Mouse (Mus musculus): ENCODE results near the gene Dapk2. TPM values are rescaled to one million over a fixed set of nuclear protein-coding genes. Genes with fewer than 3 reads are reported as not detected.

Dapk2 gene
- total RNA-seq, 2 experiments from 2014 or later: 9.2 to 10.3 TPM

GRCm38 (mm10) chr9:66135967-66136366 lies 22.1 kb upstream of the Dapk2 start:
- peak; percentile 61; the same call in 1 of the 2 replicates for ATAC-seq (replicated peaks; ENCODE audit: low FRiP score, low TSS enrichment, poor library complexity, severe bottlenecking)

GRCm38 (mm10) chr9:66138193-66138592 lies 19.8 kb upstream of the Dapk2 start:
- ATAC-seq (replicated peaks; ENCODE audit: low FRiP score, low TSS enrichment, poor library complexity, severe bottlenecking): no peak

DNA sequence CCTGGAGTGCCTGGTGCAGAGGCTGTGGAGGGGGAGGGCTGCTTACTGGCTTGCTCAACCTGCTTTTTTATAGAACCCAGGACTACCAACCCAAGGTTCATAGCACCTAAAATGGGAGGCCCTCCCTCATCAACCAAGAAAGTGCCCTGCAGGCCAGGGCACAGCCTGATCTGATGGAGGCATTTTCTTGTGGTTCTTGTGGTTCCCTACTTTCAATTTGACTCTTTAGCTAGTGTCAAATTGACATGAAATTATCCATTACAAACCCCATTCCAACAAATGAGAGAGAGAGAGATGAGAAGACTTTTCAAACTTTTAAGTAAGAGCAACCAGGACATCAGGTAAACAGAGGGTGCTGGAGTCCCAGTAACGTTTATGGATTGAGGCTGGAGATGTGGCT lies 15.8 kb upstream of the Dapk2 start:
- ATAC-seq (replicated peaks; ENCODE audit: low FRiP score, low TSS enrichment, poor library complexity, severe bottlenecking): no peak

DNA sequence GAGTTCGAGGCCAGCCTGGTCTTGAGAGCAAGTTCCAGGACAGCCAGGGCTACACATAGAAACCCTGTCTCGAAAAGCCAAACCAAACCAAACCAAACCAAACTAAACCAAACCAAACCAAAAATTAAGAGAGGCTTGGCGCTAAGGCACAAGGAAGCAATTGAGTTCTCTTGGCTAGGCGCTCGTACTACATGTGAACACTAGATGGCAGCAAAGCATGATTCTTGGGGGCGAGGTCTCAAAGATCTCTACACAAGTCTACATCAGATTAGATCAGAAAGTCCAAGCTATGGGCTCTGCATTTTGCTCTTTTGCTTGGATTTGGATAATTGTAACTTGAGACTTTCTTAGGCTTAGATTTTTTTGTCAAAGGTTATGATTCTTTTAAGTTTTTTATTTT lies 13.8 kb upstream of the Dapk2 start:
- ATAC-seq (replicated peaks; ENCODE audit: low FRiP score, low TSS enrichment, poor library complexity, severe bottlenecking): peak; percentile 48; the same call in 1 of the 2 replicates

DNA sequence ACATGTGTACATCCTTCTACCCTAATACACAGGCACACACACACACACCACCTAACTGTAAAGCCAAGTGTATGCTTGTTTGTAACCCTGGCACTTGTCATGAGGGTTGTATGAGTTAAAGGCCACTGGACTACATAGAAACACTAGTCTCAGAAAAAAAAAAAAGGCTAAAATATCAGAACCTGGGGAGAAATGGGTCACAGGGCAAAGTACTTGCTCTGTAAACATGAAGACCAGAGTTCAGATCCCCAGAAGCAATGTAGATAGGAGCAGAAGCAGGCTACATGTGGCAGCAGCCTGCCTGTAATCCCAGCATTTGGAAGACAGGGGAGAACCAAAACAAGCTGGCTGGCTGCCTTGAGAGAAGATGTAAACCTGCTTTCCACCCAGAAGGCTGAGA lies 11.9 kb upstream of the Dapk2 start:
- ATAC-seq (replicated peaks; ENCODE audit: low FRiP score, low TSS enrichment, poor library complexity, severe bottlenecking): no peak

- no peak for ATAC-seq (replicated peaks; ENCODE audit: low FRiP score, low TSS enrichment, poor library complexity, severe bottlenecking)
Observed at GRCm38 (mm10) chr9:66152011-66152410, 6.0 kb upstream of the Dapk2 start.

GRCm38 (mm10) chr9:66153594-66153993 lies 4.4 kb upstream of the Dapk2 start:
- no peak for ATAC-seq (replicated peaks; ENCODE audit: low FRiP score, low TSS enrichment, poor library complexity, severe bottlenecking)

DNA sequence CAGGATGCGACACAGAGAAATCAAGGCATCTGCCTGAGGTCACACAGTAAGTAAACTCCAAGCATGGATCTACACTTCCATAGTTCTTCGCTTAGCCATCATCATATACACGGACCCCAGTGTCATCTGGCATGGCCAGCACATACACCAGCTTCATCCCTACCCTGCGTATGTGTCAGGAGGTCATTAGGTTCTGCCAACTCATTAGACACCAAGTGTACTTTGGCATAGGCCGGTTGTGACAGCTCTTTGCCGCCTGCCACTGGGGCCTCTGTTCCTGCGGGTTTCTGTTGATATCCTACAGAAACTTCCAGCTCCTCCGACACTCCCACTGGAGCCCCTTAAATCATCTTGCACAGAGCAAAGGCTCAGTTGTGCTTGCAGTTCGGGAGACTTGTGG lies 4.0 kb upstream of the Dapk2 start:
- no peak for ATAC-seq (replicated peaks; ENCODE audit: low FRiP score, low TSS enrichment, poor library complexity, severe bottlenecking)

- no peak for ATAC-seq (replicated peaks; ENCODE audit: low FRiP score, low TSS enrichment, poor library complexity, severe bottlenecking)
Observed at GRCm38 (mm10) chr9:66155534-66155933, 2.5 kb upstream of the Dapk2 start.

DNA sequence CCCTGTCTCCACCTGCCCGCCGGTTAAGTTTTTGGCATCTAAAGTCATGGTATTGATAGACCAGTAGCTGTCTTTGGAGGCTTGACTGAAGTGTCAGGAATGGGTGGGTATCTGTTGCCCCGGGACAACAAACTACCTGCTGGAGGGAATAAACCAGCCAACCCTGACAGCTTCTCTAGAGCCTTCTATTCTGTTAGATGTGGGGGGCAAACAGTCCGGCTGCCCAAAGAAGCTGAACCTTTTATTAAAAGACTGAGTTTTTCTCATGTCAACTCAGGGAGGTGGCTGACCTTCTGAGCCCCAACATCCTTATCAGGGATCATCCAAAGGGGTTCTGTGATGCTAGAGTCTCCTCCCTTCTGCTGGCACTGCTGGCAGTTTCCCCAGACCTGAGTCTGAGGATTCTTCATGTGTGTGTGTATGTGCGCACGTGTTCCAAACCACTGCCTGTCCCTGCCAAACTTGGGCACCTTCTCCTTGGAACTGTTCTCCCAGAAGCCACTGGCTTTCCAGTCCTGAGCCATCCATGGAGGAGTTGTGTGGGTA lies 935 bp downstream of the Dapk2 start:
- peak; percentile 49 for ATAC-seq (replicated peaks; ENCODE audit: low FRiP score, low TSS enrichment, poor library complexity, severe bottlenecking)

GRCm38 (mm10) chr9:66160155-66160554 lies 2.1 kb downstream of the Dapk2 start:
- ATAC-seq (replicated peaks; ENCODE audit: low FRiP score, low TSS enrichment, poor library complexity, severe bottlenecking): no peak

DNA sequence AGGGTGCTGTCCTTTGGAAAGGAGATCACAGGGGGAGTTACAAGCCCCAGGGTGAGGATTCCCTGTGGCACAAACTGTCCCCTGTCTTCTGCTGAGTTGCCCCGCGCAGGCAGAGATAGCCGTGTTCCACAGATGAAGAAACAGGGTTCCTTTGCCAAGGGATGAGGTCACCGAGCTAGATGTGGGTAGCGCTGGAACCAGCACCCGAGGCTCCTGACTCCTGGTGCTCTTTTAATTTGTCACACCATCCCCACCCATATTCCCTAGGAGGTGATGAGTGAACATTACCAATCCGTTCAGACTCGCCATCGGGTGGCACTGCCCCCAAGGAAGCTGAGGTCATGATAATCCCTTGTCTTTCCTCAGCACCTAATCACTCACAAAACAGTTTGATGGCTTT lies 5.0 kb downstream of the Dapk2 start:
- ATAC-seq (replicated peaks; ENCODE audit: low FRiP score, low TSS enrichment, poor library complexity, severe bottlenecking): no peak

DNA sequence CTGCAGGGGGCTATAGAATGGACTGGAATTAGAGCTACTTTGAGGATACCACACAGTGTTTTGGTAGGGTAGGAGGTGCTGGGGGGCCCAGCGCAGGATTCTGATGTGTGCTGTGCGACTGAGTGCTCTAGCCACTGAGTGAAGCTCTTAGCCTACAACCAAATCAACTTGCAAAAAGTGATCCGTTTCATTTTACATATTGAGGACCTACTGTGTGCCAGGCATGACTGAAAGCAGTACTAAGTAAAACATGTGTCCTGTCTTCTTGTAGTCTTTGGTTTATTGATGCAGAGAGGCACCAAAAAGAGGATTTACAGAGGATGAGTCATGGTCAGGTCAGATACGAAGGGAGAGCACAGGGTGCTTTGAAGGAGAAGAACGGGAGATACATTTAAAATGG lies 9.2 kb downstream of the Dapk2 start:
- ATAC-seq (replicated peaks; ENCODE audit: low FRiP score, low TSS enrichment, poor library complexity, severe bottlenecking): no peak

DNA sequence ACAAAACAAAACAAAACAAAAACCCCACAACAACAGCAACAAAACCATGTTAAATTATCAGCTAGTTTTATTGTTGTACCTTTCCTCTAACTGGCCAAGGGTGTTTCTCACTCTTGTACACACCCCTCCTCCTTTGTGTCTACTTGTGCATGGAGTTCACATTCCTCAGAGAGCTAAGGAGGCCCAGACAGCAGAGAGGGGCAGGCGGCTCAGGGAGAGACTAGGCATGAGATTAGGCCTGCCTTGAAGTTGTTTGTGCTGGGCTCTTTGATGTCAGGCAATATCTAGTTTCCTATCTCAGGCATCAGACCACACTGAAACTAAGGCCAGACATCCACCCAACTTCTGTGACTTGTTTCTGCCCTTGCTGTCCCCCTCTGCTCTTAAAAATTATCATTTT lies 10.2 kb downstream of the Dapk2 start:
- ATAC-seq (replicated peaks; ENCODE audit: low FRiP score, low TSS enrichment, poor library complexity, severe bottlenecking): peak; percentile 69

- ATAC-seq (replicated peaks; ENCODE audit: low FRiP score, low TSS enrichment, poor library complexity, severe bottlenecking): no peak
Observed at GRCm38 (mm10) chr9:66170506-66170905, 12.5 kb downstream of the Dapk2 start.

GRCm38 (mm10) chr9:66171275-66171921 lies 13.4 kb downstream of the Dapk2 start:
- ATAC-seq (replicated peaks; ENCODE audit: low FRiP score, low TSS enrichment, poor library complexity, severe bottlenecking): no peak

- no peak for ATAC-seq (replicated peaks; ENCODE audit: low FRiP score, low TSS enrichment, poor library complexity, severe bottlenecking)
Observed at GRCm38 (mm10) chr9:66173316-66173855, 15.4 kb downstream of the Dapk2 start.

GRCm38 (mm10) chr9:66174985-66175384 lies 17.0 kb downstream of the Dapk2 start:
- ATAC-seq (replicated peaks; ENCODE audit: low FRiP score, low TSS enrichment, poor library complexity, severe bottlenecking): no peak

DNA sequence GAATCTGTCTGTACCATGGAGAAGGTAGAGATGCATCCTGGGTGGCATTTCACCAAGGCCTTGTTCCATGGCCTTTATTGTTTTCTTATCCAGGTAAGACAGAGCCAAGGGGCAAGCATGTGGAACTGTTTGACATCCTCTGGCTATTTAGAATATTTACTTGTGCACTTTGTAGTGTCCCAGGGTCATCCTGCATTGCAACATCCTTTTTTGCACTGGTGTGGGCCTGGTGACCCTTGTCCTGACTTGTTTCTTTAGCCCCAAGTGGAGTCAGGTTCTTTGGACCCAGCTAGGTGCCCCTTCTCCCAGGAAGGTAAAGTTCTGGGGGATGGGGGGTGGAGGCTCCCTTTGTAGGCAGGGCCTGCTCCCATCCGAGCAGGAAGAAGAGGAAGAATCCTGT lies 20.0 kb downstream of the Dapk2 start:
- no peak for ATAC-seq (replicated peaks; ENCODE audit: low FRiP score, low TSS enrichment, poor library complexity, severe bottlenecking)

DNA sequence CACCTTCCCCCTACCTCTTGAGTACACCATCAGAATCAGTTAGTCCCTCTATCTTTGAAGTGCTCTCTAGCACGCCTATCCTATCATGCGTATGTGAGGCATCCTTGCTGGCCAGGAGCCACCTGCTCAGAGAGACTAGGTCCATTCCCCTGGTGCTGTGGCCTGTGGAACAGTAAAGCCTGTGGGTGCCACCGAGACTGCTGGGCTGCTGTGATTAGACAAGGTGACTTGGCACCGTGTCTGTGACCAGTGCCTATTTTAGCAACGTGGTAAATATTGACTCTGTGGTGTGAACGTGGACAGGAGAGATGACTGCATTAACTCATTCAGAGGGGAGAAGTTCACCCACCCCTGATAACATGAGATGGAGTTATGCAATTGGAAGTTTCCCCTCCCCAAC lies 21.8 kb downstream of the Dapk2 start:
- ATAC-seq (replicated peaks; ENCODE audit: low FRiP score, low TSS enrichment, poor library complexity, severe bottlenecking): peak; percentile 77

DNA sequence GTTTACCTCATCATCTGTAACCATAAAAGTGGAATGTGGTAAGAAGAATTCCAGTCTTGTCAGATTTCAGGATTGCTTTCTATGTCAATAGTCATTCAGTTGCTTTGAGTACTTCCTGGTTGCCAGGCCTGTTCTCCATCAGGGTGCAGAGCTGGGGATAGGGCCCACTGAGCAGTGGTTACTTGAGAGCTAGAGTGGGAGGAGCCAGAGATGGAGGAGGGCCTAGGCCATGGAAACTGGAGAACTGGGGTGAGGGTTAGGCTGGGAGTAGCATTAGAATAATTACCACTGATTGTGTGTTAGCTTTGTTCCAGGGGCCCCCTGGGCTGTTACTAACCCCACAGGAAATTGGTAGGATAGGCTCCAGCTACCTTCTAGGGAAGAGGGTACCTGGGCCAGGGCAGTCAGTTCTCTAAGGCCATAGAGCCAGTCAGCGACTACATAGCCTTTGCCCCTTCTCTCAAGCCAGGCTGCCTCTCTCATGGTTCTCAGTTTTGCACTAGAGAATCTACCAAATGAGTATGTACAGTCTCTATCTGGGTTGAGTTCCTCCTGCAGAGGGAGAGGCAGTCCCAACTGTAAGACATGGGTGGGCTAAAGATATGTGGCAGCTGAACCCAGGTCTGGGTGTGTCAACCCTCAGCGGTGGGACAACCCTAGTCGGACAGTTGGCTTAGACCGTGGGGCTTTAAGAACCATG lies 23.3 kb downstream of the Dapk2 start:
- peak; percentile 22; the same call in 1 of the 2 replicates for ATAC-seq (replicated peaks; ENCODE audit: low FRiP score, low TSS enrichment, poor library complexity, severe bottlenecking)
